Mouse (Mus musculus): ENCODE results near the gene Nop9. TPM values are rescaled to one million over a fixed set of nuclear protein-coding genes. Genes with fewer than 3 reads are reported as not detected.
A peak's percentile ranks its signal among the peaks of the same experiment; 100 is the strongest.

Gene Nop9
- polyA plus RNA-seq (2012; rRNA removed) = 9.1 and 9.2 TPM in 2 replicates

GRCm38 (mm10) chr14:55745180-55745860 is at the start of gene Nop9, which contains the start of gene Dhrs1:
TSS of gene Nop9 (plus strand) at chr14:55745693.
TSS of gene Dhrs1 (minus strand) at chr14:55745690.
- Histone ChIP-seq H3K27ac (ENCODE audit: insufficient read depth, low read length) (no peak within 1 kb of the TSS), H3K4me1 (ENCODE audit: control insufficient read depth, insufficient read depth, low read length) (peaks cover 2% of the 10 kb centered on the region; the same call in 1 of the 2 replicates), H3K4me3 (ENCODE audit: insufficient read depth, low read length) (peak within 1 kb of the TSS; percentile 65)
- peak; percentile 57; the same call in 1 of the 2 replicates for TF ChIP-seq POLR2A (IDR thresholded peaks at IDR 0.05; ENCODE audit: extremely low read depth, insufficient read depth, low read length)
- no peak for TF ChIP-seq CTCF (IDR thresholded peaks at IDR 0.05; ENCODE audit: extremely low read depth, insufficient read depth, low read length)

DNA sequence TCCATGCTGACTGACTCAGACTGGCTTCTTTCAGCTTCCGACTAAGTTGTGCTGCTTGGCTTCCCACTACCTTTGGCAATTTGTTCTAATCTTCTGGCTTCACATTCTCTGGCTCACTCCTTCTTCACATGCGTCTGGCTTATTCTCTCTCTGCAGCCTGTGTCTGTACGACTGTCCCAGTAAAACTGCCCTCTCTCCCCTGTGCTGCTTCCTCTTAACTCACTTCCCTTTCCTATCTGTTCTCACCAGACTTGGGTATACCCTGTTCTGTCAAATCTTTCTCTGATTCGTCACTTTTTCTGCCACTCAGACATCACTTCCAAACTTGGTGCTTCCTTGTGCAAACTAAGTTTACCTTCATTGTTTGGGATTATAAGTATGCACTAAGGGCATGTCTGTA is 48.3 kb upstream of the Nop9 start:
- no peak for TF ChIP-seq CTCF (IDR thresholded peaks at IDR 0.05; ENCODE audit: extremely low read depth, insufficient read depth, low read length)
- TF ChIP-seq POLR2A (IDR thresholded peaks at IDR 0.05; ENCODE audit: extremely low read depth, insufficient read depth, low read length) = no peak
- Histone ChIP-seq H3K4me1 (ENCODE audit: control insufficient read depth, insufficient read depth, low read length) (no peaks in the 10 kb centered on the region; the same call in 1 of the 2 replicates), H3K4me3 (ENCODE audit: insufficient read depth, low read length) (no peak overlapping the region), H3K27ac (ENCODE audit: insufficient read depth, low read length) (no peak overlapping the region)

GRCm38 (mm10) chr14:55701131-55701530 is 44.4 kb upstream of the Nop9 start:
- Histone ChIP-seq H3K4me3 (ENCODE audit: insufficient read depth, low read length) (no peak overlapping the region), H3K4me1 (ENCODE audit: control insufficient read depth, insufficient read depth, low read length) (no peaks in the 10 kb centered on the region), H3K27ac (ENCODE audit: insufficient read depth, low read length) (no peak overlapping the region)
- TF ChIP-seq POLR2A (IDR thresholded peaks at IDR 0.05; ENCODE audit: extremely low read depth, insufficient read depth, low read length) (no peak), CTCF (IDR thresholded peaks at IDR 0.05; ENCODE audit: extremely low read depth, insufficient read depth, low read length) (no peak)

- TF ChIP-seq POLR2A (IDR thresholded peaks at IDR 0.05; ENCODE audit: extremely low read depth, insufficient read depth, low read length) (no peak), CTCF (IDR thresholded peaks at IDR 0.05; ENCODE audit: extremely low read depth, insufficient read depth, low read length) (no peak)
- H3K4me1 ChIP-seq (ENCODE audit: control insufficient read depth, insufficient read depth, low read length) = no peaks in the 10 kb centered on the region
- no peak overlapping the region for H3K4me3 ChIP-seq (ENCODE audit: insufficient read depth, low read length)
- no peak overlapping the region for H3K27ac ChIP-seq (ENCODE audit: insufficient read depth, low read length)
Measured at GRCm38 (mm10) chr14:55702761-55703160, 42.7 kb upstream of the Nop9 start.

GRCm38 (mm10) chr14:55706051-55706600 is 39.4 kb upstream of the Nop9 start:
- Histone ChIP-seq H3K27ac (ENCODE audit: insufficient read depth, low read length) (no peak overlapping the region), H3K4me1 (ENCODE audit: control insufficient read depth, insufficient read depth, low read length) (no peaks in the 10 kb centered on the region), H3K4me3 (ENCODE audit: insufficient read depth, low read length) (no peak overlapping the region)
- no peak for TF ChIP-seq POLR2A (IDR thresholded peaks at IDR 0.05; ENCODE audit: extremely low read depth, insufficient read depth, low read length)
- no peak for TF ChIP-seq CTCF (IDR thresholded peaks at IDR 0.05; ENCODE audit: extremely low read depth, insufficient read depth, low read length)

GRCm38 (mm10) chr14:55707397-55707796 is 38.1 kb upstream of the Nop9 start:
- Histone ChIP-seq H3K4me3 (ENCODE audit: insufficient read depth, low read length) (no peak overlapping the region), H3K4me1 (ENCODE audit: control insufficient read depth, insufficient read depth, low read length) (no peaks in the 10 kb centered on the region), H3K27ac (ENCODE audit: insufficient read depth, low read length) (no peak overlapping the region)
- TF ChIP-seq POLR2A (IDR thresholded peaks at IDR 0.05; ENCODE audit: extremely low read depth, insufficient read depth, low read length) = no peak
- TF ChIP-seq CTCF (IDR thresholded peaks at IDR 0.05; ENCODE audit: extremely low read depth, insufficient read depth, low read length) = no peak

DNA sequence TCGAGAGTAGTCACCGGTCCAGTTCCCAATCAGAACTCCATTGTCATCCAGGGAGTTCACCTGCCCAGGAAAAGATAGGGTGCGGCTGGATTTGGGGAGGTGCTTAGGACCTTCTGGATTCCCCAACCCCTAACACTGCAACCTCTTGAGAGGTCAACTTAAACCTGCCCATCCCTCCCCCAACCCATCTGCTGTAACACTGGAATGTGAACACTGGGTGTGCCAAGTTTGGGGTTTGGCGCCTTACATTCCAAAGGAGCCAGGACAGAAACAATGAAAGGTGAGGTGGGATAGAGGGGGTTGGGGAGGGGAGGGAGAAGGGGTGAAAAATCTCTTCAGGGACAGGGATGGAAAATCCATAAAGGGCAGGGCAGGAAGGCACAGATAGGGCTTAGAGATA is 36.0 kb upstream of the Nop9 start:
- no peak overlapping the region for H3K27ac ChIP-seq (ENCODE audit: insufficient read depth, low read length)
- H3K4me3 ChIP-seq (ENCODE audit: insufficient read depth, low read length) = no peak overlapping the region
- no peaks in the 10 kb centered on the region for H3K4me1 ChIP-seq (ENCODE audit: control insufficient read depth, insufficient read depth, low read length)
- TF ChIP-seq POLR2A (IDR thresholded peaks at IDR 0.05; ENCODE audit: extremely low read depth, insufficient read depth, low read length) (no peak), CTCF (IDR thresholded peaks at IDR 0.05; ENCODE audit: extremely low read depth, insufficient read depth, low read length) (no peak)

DNA sequence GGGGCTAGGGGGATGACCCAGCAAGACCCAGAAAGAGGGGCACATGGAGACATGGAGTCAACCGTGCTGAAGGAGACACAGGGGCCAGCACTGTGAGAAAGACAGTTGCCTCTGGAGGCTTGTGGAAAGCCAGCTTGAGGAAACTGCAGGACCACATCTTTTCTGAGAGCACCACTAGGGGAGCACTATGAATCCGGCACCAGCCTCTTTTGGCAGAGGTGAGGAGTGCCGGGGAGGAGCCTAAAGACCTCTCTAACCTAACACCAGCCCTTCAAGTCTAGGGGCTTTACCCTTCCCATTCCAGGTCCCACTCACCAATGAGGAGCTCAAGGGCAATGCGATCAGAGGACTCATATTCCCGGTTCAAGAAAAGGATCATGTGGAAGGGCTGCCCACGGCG is 33.7 kb upstream of the Nop9 start:
- Histone ChIP-seq H3K4me3 (ENCODE audit: insufficient read depth, low read length) (no peak overlapping the region), H3K4me1 (ENCODE audit: control insufficient read depth, insufficient read depth, low read length) (no peaks in the 10 kb centered on the region), H3K27ac (ENCODE audit: insufficient read depth, low read length) (no peak overlapping the region)
- TF ChIP-seq CTCF (IDR thresholded peaks at IDR 0.05; ENCODE audit: extremely low read depth, insufficient read depth, low read length) (no peak), POLR2A (IDR thresholded peaks at IDR 0.05; ENCODE audit: extremely low read depth, insufficient read depth, low read length) (no peak)

- Histone ChIP-seq H3K4me3 (ENCODE audit: insufficient read depth, low read length) (no peak overlapping the region), H3K4me1 (ENCODE audit: control insufficient read depth, insufficient read depth, low read length) (no peaks in the 10 kb centered on the region), H3K27ac (ENCODE audit: insufficient read depth, low read length) (no peak overlapping the region)
- TF ChIP-seq CTCF (IDR thresholded peaks at IDR 0.05; ENCODE audit: extremely low read depth, insufficient read depth, low read length) = no peak
- no peak for TF ChIP-seq POLR2A (IDR thresholded peaks at IDR 0.05; ENCODE audit: extremely low read depth, insufficient read depth, low read length)
Measured at GRCm38 (mm10) chr14:55713007-55713728, 32.3 kb upstream of the Nop9 start.

Measured in cortical plate, adult 2 months (tissue).